Mouse (Mus musculus) urinary bladder, postnatal 25 days (tissue): ENCODE measurements around the gene Ifnar2.

Source experiments
- DNase-seq: peaks from one replicate; pipeline ENCODE4 v3.0.0; 2022; ENCODE audit warnings: low spot score

The Ifnar2 gene

DNA sequence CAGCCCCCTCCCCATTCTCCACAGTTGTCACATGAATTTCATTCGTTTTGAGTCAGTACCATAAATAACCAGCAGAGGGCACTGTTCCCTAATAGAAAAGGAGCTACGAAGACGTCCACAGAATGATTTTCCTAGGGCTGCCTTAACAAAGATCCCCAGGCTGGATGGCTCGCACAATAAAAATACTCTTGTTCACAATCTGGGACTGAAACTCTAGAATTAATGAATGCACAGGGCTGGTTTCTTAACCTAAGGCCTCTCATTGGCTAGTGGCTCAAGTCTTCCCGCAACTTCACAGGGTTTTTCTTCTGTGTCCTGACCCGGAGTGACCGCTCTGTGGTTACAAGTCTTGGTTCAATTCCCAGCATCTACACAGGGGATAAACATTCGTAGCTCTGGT lies 14.0 kb upstream of the Ifnar2 start:
- peak; percentile 59 for DNase-seq

DNA sequence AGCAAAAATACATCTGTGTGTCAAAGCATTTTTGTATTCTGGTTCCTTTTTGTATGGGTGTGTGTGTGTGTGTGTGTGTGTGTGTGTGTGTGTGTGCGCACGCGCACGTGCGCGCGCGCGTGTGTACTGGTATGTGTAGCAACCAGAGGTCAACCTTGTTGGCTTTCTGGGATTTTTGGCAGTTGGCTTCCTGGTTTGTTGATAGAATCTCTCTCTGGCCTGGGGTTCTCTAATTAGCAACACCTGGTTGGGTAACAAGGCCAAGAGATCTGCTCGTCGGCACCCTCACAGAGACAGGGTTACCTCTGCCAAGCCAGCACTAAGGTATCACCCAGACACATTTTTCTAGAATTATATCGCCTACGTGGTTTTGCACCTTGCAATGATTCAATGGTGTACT lies 13.1 kb upstream of the Ifnar2 start:
- DNase-seq, result no peak

DNA sequence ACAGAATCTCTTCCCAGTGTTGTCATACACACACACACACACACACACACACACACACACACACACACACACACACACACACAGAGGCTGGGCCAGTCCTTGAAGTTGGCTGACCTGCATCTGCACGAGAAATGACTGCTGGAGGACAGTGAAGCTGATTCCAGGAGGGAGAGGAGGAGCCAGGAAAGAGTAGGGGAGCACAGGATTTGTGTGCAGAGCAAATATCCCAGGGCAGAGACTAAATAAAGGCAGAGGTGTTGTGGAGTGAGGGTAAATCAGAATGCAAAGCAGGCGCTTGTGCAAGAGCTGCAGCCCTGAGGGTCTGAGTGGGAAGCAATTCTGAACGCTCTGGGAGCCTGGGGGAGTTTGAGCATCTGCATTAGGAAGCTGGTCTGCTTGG lies 12.4 kb upstream of the Ifnar2 start:
- no peak for DNase-seq

DNA sequence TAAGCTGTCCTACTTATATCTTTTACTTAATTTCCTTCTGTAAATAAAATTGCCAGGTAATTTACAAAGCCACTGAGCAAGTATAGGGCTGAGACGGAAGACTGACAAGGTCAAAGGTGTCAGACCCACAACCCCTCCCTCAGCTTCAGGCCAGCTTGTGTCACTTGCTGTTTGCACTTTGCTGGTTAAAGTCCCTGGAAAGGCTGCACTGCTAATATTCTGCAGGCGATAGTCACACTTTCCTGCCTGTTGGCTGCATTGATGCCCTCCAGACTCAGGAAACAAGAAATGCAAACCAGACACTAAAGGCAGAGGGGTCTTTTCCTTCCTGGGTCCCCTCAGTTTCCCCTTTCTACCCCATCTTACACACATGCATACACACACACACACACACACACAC lies 10.6 kb upstream of the Ifnar2 start:
- DNase-seq, result no peak

DNA sequence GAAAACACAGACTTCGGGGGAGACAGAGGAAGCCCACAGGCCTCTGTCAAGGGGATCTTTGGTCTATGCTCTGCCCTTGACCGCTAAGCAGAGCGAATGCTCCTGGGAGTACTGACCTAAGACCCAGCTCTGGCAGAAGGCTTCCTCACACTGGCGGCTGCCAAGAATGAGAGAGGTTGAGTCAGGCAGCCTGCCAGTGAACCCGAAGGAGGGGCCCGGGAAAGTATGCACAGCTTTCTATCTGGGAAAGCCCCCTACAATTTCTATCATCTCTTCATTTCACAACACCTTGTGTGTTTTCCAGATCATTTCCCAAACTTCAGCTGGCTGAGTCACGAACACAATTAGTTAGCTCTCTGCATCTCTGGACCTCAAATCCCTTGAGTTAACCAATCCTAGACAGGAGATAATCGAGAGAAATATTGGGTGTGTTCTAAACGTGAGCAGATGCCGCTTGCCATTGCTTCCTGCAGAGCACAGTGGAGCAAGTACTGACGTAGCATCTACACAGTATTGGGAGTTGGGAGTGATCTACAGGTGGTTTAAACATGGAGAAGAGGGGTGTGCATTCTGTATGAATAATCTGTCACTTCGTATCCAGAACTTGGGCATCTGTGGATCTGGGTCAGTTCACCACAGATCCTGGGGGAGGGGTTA lies 9.8 kb upstream of the Ifnar2 start:
- peak; percentile 56 for DNase-seq

DNA sequence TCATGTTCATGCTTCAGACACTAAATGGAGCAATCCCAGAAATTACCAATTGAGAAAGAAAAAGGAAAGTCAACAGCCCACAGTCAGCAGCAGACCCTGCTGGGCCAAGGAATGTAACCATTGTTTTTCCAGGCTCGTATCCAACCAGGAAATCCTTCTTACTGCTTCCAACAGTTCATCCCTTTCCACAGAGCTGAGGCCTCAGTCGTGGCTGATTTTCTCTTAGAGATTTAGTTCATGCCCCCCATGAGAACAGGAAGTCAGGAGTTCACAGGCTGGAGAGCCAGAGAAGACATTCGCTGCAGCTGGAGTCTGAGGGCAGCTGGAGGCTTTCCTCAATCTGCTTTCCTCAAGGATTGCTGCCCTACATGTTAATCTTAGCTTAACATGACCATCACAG lies 9.1 kb upstream of the Ifnar2 start:
- DNase-seq, result no peak

DNA sequence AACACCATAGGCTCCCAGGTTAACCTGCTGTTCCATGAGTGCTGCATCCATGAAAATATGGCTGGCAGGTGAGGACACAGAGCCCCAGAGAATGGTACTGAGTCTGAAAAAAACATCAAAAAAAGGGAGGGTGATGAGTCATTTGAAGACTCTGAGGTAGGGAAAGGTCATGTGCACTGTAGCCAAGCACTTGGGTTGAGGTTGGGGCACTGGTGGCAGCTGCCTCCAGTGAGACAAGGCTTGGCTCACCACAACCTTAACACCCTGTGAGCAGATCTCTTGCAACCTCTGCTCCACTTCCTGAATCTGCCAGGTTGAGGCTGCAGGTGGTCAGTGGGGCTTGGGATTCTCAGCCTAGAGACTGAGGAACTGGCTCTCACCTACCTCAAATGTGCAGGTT lies 6.0 kb upstream of the Ifnar2 start:
- no peak for DNase-seq

DNA sequence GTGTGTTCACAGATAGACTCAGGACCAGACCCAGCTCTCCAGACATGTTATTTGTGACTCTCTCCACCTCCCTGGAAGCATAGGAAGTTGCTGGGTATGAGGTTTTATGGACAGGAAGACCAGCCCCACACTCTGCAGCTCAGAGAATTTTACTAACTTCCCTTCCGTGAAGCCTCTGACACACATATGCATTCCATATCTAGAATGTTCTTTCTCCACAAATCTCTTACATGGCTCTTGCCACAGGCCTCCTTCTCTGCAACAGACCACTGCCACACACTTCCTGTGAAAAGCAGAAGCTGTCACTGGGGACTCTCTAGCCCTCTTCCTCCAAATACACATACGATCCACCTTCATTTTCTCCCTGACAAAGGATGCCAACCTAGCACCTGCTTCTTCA lies 5.5 kb upstream of the Ifnar2 start:
- no peak for DNase-seq

DNA sequence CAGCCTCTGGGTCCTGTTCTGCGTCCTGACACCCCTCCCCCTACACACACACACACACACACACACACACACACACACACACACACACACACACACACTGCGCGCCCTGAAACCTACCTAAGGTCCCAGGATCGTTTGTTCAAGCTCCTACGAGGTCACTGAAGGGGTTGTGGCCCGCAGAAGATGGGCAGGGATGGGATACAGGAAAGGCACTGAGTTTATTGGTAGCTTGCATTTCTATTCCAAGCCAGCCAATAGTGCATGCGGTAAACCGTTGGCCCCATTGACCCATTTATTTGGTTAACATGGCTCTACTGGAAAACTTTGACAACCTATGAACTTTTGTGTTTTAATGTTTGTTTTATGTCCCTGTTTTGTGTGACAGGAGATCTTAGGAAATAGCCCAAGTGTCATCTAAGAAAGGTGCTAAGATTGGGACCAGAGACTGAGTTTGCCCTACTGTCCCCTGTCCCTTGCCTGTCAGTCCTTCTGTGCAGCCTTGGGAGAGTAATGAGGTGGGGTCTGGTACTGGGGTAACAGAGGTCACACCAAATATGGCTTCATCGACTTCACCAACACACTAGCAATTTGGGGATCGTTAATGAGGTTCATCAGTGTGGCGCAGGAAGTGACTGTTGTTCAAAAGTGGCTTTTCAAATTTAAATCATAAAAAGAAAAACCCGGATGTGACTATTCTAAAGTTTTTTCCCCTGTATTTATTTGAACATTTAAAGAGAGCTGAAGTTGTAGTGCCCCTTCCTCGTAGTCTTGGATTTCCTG lies 1.1 kb downstream of the Ifnar2 start:
- no peak for DNase-seq

DNA sequence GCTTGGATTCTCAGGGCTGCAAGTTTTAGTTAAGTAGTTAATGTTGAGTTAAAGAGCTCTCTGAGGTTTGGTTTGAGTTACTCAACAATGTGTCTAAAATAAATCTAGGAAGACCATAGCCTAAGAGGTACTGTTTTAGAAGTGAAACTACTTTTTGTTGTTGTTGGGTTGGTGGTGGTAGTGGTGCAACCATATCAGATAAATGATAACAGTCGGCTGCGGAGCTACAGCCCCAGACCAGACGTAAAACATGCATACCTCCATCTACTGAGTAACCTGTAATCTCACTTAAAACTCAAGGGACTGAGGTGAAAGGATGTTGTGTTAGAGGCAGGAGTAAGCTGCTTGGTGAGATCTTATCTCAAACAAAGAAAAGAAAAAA lies 1.7 kb downstream of the Ifnar2 start:
- DNase-seq, result no peak

DNA sequence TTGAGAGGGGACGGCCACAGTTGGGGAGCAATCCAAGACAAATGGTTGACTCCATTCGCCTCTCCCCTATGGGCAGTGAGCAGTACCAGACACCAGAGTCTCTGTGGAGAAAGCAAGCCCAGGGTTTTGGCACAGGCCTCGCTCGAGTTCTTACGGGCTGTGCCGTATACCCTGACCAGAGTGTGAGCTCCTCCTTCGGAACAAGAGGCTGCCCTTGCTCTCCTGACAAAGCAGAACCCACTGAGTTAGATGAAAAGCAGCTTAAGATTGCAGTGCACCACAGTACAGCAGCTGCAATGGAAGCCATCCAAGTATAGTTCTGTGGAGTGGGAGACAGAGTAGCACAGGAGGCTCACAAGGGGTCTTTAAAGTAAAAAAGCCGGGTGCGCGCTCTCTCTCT lies 4.1 kb downstream of the Ifnar2 start:
- no peak for DNase-seq

DNA sequence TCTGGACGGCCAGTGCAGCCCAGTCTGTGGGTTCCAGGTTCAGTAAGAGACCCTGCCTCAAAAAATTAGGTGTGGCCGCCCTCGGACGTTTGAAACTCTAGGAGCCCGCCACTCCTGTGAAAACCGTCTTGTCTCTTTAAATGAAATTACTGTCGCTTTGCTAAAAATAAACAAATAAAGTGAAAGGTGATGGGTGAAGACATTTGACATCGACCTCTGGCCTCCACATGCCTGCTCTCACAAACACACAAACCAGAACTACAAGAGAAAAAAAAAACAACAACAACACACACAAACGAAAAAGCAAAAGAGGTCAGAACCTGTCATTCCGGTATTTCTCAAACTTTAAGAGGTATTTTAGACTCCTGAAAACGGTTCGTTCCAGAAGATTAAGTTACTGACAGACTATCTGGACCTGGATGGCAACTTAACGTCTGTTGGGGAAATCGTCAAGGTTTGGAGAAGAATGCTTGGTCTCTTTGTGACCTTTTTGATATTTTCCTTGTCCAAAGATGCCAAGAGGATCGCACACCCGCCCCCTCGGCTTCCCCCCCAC lies 5.9 kb downstream of the Ifnar2 start:
- no peak for DNase-seq

DNA sequence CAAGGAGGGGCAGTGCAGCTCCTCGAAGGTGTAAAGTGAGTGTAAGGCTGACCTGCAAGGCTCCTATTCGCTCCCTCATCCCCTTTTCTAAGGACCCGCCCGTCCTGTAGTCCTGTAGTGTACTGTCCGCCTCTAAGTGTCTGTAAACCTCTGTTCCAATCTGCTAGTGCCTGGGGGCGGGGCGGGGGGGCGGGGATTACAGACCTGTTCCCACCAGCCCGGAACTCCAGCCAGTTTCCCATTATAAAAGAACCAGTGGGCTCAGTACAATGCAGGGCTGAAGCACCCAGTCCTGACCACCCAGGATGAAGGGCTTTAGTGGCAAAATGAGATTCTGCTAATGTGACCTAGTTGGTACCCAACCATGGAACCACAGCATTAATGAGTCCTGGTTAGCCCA lies 6.4 kb downstream of the Ifnar2 start:
- DNase-seq, result no peak

DNA sequence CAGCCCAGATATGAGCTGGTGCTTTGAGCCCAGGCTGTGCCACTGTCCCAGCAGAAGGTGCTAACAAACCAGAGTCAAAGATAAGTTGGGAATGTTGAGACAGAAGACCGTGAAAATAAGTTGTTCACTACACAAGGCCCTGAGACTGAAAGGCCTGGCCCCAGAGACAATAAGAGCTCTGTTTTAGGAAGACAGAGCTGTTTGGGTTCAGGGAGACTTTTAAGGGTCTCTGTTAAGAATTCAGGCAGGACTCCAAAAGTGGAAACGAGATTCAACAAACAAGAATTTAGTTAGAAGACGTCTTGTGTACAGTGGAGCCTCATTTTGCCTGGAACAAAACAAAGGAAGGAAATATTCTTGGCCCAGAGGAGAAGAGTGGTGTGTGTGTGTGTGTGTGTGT lies 6.8 kb downstream of the Ifnar2 start:
- no peak for DNase-seq

DNA sequence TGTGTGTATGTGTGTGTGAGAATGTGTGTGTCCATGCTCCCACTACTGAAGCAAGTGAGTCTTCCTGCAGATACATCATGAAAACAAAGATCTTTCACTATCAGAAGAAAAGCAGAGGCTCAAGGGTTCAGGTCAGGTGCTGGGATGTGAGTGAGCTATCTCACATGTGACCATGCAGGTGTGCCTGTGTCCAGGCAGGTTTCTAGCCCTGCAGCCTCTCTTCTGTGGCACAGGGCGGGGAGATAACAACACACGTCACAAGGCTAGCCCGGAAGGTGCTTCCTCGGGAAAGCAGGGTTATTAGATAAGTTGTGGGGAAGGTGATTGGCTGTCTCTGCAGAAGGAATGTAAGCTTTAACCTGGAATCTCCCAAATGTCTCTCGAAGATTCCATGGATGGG lies 7.6 kb downstream of the Ifnar2 start:
- DNase-seq, result no peak

DNA sequence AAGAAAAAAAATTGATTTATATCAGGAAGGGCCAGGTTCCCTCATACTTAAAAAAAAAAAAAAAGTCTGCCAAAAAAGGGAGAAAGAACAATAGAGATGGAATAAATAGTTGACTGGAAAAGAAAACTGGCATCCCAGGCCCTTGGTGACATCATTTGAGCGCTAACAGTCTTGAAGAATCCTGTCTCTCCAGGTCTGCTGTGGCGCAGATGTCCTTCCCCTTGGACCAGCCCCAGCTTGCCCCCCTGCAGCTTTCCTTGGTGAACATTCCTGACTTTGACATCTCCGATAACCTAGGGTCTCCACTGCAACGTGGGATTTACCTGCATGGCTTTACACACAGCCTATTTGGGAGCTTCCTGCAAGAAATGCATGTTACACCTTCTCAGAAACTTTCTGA lies 9.0 kb downstream of the Ifnar2 start:
- DNase-seq, result no peak

DNA sequence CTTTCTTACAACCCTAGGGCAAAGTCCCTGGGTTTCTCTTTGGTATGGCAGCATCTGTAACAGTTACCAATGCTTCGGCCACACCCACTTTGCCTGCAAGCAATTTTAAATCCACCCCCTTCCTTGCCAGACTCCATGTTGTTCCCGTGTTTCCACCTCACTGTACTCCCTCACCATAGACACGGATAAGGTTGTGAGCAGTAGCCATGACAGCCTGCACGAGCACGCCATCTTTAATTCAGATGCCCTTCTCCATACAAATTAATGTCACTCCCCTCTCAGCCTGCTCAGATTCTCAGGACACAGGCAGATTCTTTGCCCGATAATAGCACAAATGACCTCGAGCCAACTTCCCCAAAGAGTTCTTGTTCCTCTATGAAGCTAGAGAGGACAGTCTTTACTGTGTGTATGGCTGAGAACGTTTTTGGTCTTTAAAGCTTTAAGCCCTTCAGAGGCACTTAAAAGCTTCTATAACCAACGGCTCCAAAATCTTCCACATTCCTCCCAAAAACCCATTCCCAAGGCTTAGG lies 9.7 kb downstream of the Ifnar2 start:
- DNase-seq, result no peak

DNA sequence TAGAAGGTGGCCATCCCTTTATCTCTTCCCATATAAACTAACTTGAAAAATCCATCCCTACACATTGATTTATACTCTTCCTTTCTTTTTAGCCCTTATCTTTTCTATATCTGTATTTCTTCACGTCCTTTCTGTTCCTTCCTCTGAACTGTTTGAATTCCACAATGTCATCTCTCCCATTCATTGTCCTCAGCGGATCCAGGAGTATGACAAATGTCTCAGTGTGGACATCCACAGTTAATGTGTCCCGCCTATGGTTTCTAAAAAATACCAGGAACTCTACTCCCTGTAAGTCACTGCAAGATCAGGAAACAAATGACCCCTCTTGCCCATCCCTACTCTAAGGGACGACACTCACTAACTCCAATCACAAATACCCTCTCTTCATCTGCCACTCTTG lies 11.6 kb downstream of the Ifnar2 start:
- no peak for DNase-seq

DNA sequence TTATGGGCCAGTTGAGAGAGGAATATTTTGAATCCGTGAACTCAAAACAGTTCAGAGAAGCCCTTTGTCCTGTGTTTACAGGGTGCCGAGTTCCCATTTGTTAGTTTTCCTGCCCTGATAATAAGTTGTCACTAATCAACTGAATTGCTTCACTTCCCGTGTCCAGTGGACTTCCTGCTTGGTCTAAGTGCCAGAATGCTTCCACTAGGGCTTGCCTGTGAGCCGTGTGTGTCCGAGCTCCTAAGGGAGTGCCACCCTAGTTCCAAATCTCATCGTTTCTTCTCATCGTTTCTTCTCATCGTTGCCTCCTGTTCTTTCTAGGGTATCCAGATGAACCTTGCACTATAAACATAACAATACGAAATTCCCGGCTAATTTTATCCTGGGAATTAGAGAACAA lies 13.0 kb downstream of the Ifnar2 start:
- no peak for DNase-seq

DNA sequence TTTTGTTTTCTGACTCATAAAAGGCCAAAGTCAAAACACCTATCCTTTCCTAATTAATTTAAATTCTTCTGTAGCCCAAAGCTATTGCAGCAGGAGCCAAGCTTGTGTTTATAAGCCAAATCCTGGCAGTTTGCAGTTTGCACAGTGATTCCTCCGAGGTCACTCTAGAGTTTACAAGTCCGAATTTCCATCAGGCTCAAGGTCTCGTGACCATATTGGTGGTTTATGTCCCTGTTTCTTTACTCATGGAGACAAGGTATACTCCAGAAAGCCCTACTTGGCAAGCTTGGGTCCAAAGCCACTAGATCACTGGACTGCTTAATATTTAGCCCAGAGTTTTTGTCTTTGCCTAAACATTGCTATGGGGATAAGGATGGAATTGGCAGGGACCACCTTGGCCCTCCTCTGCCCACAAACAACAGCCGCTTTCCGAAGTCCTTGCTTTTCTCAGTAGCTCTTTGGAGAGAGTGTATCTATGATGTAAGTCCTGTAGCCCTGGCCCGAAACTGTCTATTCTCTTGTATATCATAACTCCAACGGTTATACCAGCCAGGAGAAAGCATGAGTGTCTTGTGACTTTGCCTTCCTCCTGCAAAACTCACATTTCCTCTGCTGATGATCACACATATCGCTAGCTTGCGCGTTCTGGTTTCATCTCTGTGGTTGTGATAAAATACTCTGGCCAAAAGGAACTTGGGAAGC lies 14.0 kb downstream of the Ifnar2 start:
- no peak for DNase-seq

DNA sequence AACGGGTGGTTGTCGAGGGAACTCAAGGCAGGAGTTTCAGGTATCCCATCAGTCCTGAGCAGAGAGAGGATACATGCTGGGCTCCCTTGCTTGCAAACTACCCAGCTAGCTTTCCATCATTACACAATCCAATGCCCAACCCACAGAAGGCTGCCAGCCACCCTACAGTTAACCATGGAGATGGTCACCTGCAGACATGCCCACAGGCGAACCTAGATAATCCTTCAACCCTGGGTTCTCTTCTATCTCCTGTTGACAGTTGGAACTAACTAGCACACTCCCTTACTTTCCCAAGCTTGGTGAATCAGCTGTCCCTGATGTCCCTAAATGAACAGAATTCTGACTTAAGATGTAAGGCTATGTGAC lies 14.5 kb downstream of the Ifnar2 start:
- no peak for DNase-seq

DNA sequence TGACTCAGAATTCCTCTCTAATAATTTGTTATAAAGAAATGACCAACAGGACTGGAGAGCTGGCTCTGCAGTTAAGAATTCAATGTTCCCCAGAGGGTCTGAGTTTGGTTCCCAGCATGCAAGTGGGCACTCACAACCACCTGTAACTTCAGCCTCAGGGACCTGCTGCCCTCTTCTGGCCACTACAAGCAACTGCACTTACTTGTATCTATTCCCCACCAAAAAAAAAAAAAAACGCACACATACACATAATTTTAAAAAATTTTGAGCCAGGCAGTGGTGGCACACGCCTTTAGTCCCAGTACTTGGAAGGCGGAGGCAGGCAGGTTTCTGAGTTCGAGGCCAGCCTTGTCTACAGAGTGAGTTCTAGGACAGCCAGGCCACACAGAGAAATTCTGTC lies 17.5 kb downstream of the Ifnar2 start:
- DNase-seq, result no peak

DNA sequence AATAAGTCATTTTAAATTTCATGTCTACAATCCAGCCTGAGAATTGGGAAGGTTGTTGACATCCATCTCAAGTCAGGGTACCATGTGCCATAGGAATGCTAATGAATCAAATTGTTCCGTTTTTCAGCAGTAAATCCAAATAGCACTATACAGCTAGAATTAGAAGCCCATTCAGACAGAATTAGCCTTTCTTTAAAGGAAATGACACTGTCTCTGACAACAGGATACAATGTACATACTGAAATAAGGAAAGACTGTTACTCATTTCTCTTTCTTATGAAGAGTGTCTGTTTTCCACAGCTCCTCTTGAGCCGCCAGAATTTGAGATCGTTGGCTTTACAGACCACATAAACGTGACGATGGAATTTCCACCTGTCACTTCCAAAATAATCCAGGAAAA lies 18.8 kb downstream of the Ifnar2 start, which contains the start of gene Gm21970:
Gene Gm21970, plus strand, starts transcription at position 301 of the 400 bp plus-strand sequence.
- no peak for DNase-seq
